Mouse (Mus musculus): ENCODE data around the gene Ppp2r5c. TPM values are rescaled to one million over a fixed set of nuclear protein-coding genes. Genes with fewer than 3 reads are reported as not detected.
A peak's percentile ranks its signal among the peaks of the same experiment; 100 is the strongest.

The Ppp2r5c gene
- polyA plus RNA-seq, 1 experiment from 2014 or later: 148 TPM

GRCm38 (mm10) chr12:110590804-110591259 is 143.9 kb downstream of the Ppp2r5c start:
- H3K4me1 ChIP-seq (ENCODE audit: control insufficient read depth, insufficient read depth, low read length): peaks cover 14% of the 10 kb centered on the region
- ATAC-seq (ENCODE audit: low read depth): peak; percentile 30
- no peaks in the 10 kb centered on the region for H3K9me3 ChIP-seq (ENCODE audit: control insufficient read depth, low read length)
- H3K27me3 ChIP-seq (ENCODE audit: control insufficient read depth, insufficient read depth, low read length): no peaks in the 10 kb centered on the region
- peak overlapping the region; percentile 75 for H3K9ac ChIP-seq (replicated peaks; ENCODE audit: low read depth, low read length)
- H3K4me2 ChIP-seq (ENCODE audit: low read depth, low read length): peak overlapping the region; percentile 98
- peak overlapping the region; percentile 81 for H3K4me3 ChIP-seq (ENCODE audit: low read depth, low read length)
- peak overlapping the region; percentile 97 for H3K27ac ChIP-seq (ENCODE audit: low read depth, low read length)
- H3K36me3 ChIP-seq (ENCODE audit: control insufficient read depth, insufficient read depth, low read length): no peaks in the 10 kb centered on the region
- WGBS: 1% methylated on average over 15 of the region's 15 CpGs

- Histone ChIP-seq H3K27ac (ENCODE audit: low read depth, low read length) (peak overlapping the region; percentile 97), H3K27me3 (ENCODE audit: control insufficient read depth, insufficient read depth, low read length) (no peaks in the 10 kb centered on the region), H3K36me3 (ENCODE audit: control insufficient read depth, insufficient read depth, low read length) (no peaks in the 10 kb centered on the region), H3K4me2 (ENCODE audit: low read depth, low read length) (peak overlapping the region; percentile 98), H3K9me3 (ENCODE audit: control insufficient read depth, low read length) (no peaks in the 10 kb centered on the region), H3K4me1 (ENCODE audit: control insufficient read depth, insufficient read depth, low read length) (peaks cover 14% of the 10 kb centered on the region), H3K4me3 (ENCODE audit: low read depth, low read length) (peak overlapping the region; percentile 81), H3K9ac (replicated peaks; ENCODE audit: low read depth, low read length) (peak overlapping the region; percentile 75)
- WGBS: under 1% methylated on average over 56 of the region's 56 CpGs
- peak; percentile 97 for ATAC-seq (ENCODE audit: low read depth)
These were observed 144.5 kb downstream of the Ppp2r5c start for GRCm38 (mm10) chr12:110591260-110591883.

DNA sequence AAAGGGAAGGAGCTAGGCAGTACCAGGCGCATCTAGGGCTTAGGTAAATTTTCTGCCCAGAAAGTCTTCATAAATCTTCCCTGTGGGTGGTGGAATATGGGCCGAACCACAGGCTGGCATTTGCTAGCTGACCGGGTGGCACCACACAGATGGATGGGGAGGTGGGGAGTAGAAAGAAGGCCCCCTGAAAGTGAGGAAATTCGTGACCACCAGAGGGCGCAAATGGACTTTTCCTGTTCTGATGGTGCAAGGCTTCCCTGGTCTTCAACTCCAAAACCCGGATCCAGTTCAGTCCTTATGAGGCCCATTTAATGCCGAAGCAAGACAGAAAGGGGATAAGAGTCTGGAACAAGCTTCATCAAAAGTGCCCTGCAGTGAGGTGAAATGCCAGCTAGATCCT is 151.6 kb downstream of the Ppp2r5c start:
- Histone ChIP-seq H3K4me2 (ENCODE audit: low read depth, low read length) (no peak overlapping the region), H3K36me3 (ENCODE audit: control insufficient read depth, insufficient read depth, low read length) (no peaks in the 10 kb centered on the region), H3K27me3 (ENCODE audit: control insufficient read depth, insufficient read depth, low read length) (no peaks in the 10 kb centered on the region), H3K9me3 (ENCODE audit: control insufficient read depth, low read length) (no peaks in the 10 kb centered on the region), H3K4me3 (ENCODE audit: low read depth, low read length) (no peak overlapping the region), H3K9ac (replicated peaks; ENCODE audit: low read depth, low read length) (no peak overlapping the region), H3K4me1 (ENCODE audit: control insufficient read depth, insufficient read depth, low read length) (peaks cover 13% of the 10 kb centered on the region), H3K27ac (ENCODE audit: low read depth, low read length) (no peak overlapping the region)
- 10% methylated on average over 7 of the region's 7 CpGs for WGBS
- no peak for ATAC-seq (ENCODE audit: low read depth)

GRCm38 (mm10) chr12:110599791-110600190 is 152.9 kb downstream of the Ppp2r5c start:
- ATAC-seq (ENCODE audit: low read depth): no peak
- Histone ChIP-seq H3K4me3 (ENCODE audit: low read depth, low read length) (no peak overlapping the region), H3K36me3 (ENCODE audit: control insufficient read depth, insufficient read depth, low read length) (no peaks in the 10 kb centered on the region), H3K4me1 (ENCODE audit: control insufficient read depth, insufficient read depth, low read length) (peaks cover 19% of the 10 kb centered on the region), H3K27me3 (ENCODE audit: control insufficient read depth, insufficient read depth, low read length) (no peaks in the 10 kb centered on the region), H3K27ac (ENCODE audit: low read depth, low read length) (no peak overlapping the region), H3K9ac (replicated peaks; ENCODE audit: low read depth, low read length) (no peak overlapping the region), H3K4me2 (ENCODE audit: low read depth, low read length) (no peak overlapping the region), H3K9me3 (ENCODE audit: control insufficient read depth, low read length) (no peaks in the 10 kb centered on the region)
- WGBS: 73% methylated on average over 4 of the region's 4 CpGs

- peak overlapping the region; percentile 98; the same call in 1 of the 2 replicates for H3K9ac ChIP-seq (replicated peaks; ENCODE audit: low read depth, low read length)
- no peak overlapping the region for H3K27ac ChIP-seq (ENCODE audit: low read depth, low read length)
- H3K9me3 ChIP-seq (ENCODE audit: control insufficient read depth, low read length): no peaks in the 10 kb centered on the region
- peak overlapping the region; percentile 99 for H3K4me3 ChIP-seq (ENCODE audit: low read depth, low read length)
- ATAC-seq (ENCODE audit: low read depth): peak; percentile 7; the same call in 1 of the 2 replicates
- peak overlapping the region; percentile 84 for H3K4me2 ChIP-seq (ENCODE audit: low read depth, low read length)
- H3K36me3 ChIP-seq (ENCODE audit: control insufficient read depth, insufficient read depth, low read length): no peaks in the 10 kb centered on the region
- peaks cover 19% of the 10 kb centered on the region for H3K4me1 ChIP-seq (ENCODE audit: control insufficient read depth, insufficient read depth, low read length)
- WGBS: 59% methylated on average over 13 of the region's 13 CpGs
- H3K27me3 ChIP-seq (ENCODE audit: control insufficient read depth, insufficient read depth, low read length): no peaks in the 10 kb centered on the region
These were observed 153.5 kb downstream of the Ppp2r5c start for GRCm38 (mm10) chr12:110600225-110600991.

- peak within 1 kb of the TSS; percentile 97 for H3K27ac ChIP-seq (ENCODE audit: low read depth, low read length)
- H3K4me2 ChIP-seq (ENCODE audit: low read depth, low read length): peak within 1 kb of the TSS; percentile 84
- peak within 1 kb of the TSS; percentile 98 for H3K9ac ChIP-seq (replicated peaks; ENCODE audit: low read depth, low read length)
- H3K27me3 ChIP-seq (ENCODE audit: control insufficient read depth, insufficient read depth, low read length): no peaks in the 10 kb centered on the region
- peak within 1 kb of the TSS; percentile 99 for H3K4me3 ChIP-seq (ENCODE audit: low read depth, low read length)
- no peaks in the 10 kb centered on the region for H3K9me3 ChIP-seq (ENCODE audit: control insufficient read depth, low read length)
- ATAC-seq (ENCODE audit: low read depth): peak; percentile 95
- no peaks in the 10 kb centered on the region for H3K36me3 ChIP-seq (ENCODE audit: control insufficient read depth, insufficient read depth, low read length)
- H3K4me1 ChIP-seq (ENCODE audit: control insufficient read depth, insufficient read depth, low read length): peaks cover 19% of the 10 kb centered on the region
- under 1% methylated on average over 101 of the region's 105 CpGs for WGBS
These were observed 154.6 kb downstream of the Ppp2r5c start, which contains the start of gene Dync1h1 for GRCm38 (mm10) chr12:110601241-110602218. Gene Dync1h1, plus strand, starts transcription at chr12:110601452.

DNA sequence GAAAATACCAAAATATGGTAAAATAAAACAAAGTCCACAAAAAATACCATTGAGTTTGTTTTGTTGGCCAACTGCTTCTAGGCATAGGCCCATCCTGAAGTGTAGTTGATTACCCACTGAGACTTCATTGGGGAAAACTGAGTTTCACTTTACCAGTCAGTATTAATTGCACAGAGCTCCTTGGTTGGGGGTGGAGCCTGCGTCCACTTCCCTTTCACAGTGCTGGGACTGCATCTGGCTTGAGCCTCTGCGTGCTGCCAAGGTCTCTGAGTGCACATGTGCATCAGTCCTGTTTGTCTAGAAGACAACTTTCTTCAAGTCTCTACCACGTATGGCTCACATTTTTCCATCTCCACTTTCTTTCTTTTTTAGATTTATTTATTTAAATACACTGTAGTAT is 159.2 kb downstream of the Ppp2r5c start:
- Histone ChIP-seq H3K27ac (ENCODE audit: low read depth, low read length) (no peak overlapping the region), H3K27me3 (ENCODE audit: control insufficient read depth, insufficient read depth, low read length) (no peaks in the 10 kb centered on the region), H3K4me3 (ENCODE audit: low read depth, low read length) (no peak overlapping the region), H3K36me3 (ENCODE audit: control insufficient read depth, insufficient read depth, low read length) (0 out of 2 replicates have a peak, but pooled peaks cover 3% of the 10 kb centered on the region), H3K9me3 (ENCODE audit: control insufficient read depth, low read length) (no peaks in the 10 kb centered on the region), H3K9ac (replicated peaks; ENCODE audit: low read depth, low read length) (no peak overlapping the region), H3K4me1 (ENCODE audit: control insufficient read depth, insufficient read depth, low read length) (peaks cover 22% of the 10 kb centered on the region), H3K4me2 (ENCODE audit: low read depth, low read length) (no peak overlapping the region)
- ATAC-seq (ENCODE audit: low read depth): no peak
- WGBS: 87% methylated on average over 3 of the region's 3 CpGs

- WGBS: 90% methylated on average over 2 of the region's 2 CpGs
These were observed 159.8 kb downstream of the Ppp2r5c start for GRCm38 (mm10) chr12:110606676-110607075.

More at GRCm38 (mm10) chr12:110606676-110607075, 159.8 kb downstream of the Ppp2r5c start:
- no peak for ATAC-seq (ENCODE audit: low read depth)
- H3K27me3 ChIP-seq (ENCODE audit: control insufficient read depth, insufficient read depth, low read length): no peaks in the 10 kb centered on the region
- H3K9ac ChIP-seq (replicated peaks; ENCODE audit: low read depth, low read length): no peak overlapping the region
- 0 out of 2 replicates have a peak, but pooled peaks cover 3% of the 10 kb centered on the region for H3K36me3 ChIP-seq (ENCODE audit: control insufficient read depth, insufficient read depth, low read length)
- no peak overlapping the region for H3K4me2 ChIP-seq (ENCODE audit: low read depth, low read length)
- no peak overlapping the region for H3K4me3 ChIP-seq (ENCODE audit: low read depth, low read length)
- no peak overlapping the region for H3K27ac ChIP-seq (ENCODE audit: low read depth, low read length)
- H3K4me1 ChIP-seq (ENCODE audit: control insufficient read depth, insufficient read depth, low read length): peaks cover 22% of the 10 kb centered on the region
- no peaks in the 10 kb centered on the region for H3K9me3 ChIP-seq (ENCODE audit: control insufficient read depth, low read length)
